8 mouse cellular contexts compared by ENCODE assay signal in genomic region chr11:61476786-61477382, GRCm38 (mm10). TPM values are rescaled to one million over a fixed set of nuclear protein-coding genes. Genes with fewer than 3 reads are reported as not detected.
DNase-seq lines count a peak whose midpoint lies in the region; ATAC-seq and TF ChIP-seq lines count a peak whose summit lies in the region.

No protein-coding gene starts in this region.

- peaks cover 7% of the 10 kb centered on the region for H3K4me1 ChIP-seq in lung, embryonic 14.5 days (ENCODE audit: insufficient read depth)
- H3K4me1 ChIP-seq in embryonic facial prominence, embryonic 12.5 days = peaks cover 23% of the 10 kb centered on the region
- peaks cover 6% of the 10 kb centered on the region for H3K4me1 ChIP-seq in midbrain, embryonic 15.5 days

- no peaks in the 10 kb centered on the region for H3K9me3 ChIP-seq in lung, embryonic 14.5 days (ENCODE audit: low read depth, low read length)
- no peaks in the 10 kb centered on the region for H3K9me3 ChIP-seq in embryonic facial prominence, embryonic 12.5 days
- no peaks in the 10 kb centered on the region for H3K9me3 ChIP-seq in midbrain, embryonic 15.5 days

- DNase-seq in lung, embryonic 14.5 days = peak; percentile 54
- DNase-seq in lung, postnatal 14 days = no peak
- DNase-seq in kidney, adult 18-20 months = peak; percentile 51
- DNase-seq in c-Kit-positive CD71-positive TER-119-positive erythroid progenitor cells, embryonic 14.5 days (ENCODE audit: low spot score) = no peak
- no peak for DNase-seq in natural killer cell, adult 2 months (ENCODE audit: low spot score in 2 of 2)
- DNase-seq in layer of hippocampus, adult 11-12 months (ENCODE audit: low spot score) = no peak

- H3K4me3 ChIP-seq in lung, embryonic 14.5 days (ENCODE audit: low read depth, low read length) = 0 out of 2 replicates have a peak overlapping the region, but pooled peaks have one; percentile 0
- H3K4me3 ChIP-seq in embryonic facial prominence, embryonic 12.5 days = no peak overlapping the region
- H3K4me3 ChIP-seq in midbrain, embryonic 15.5 days = peak overlapping the region; percentile 12

- H3K27me3 ChIP-seq in lung, embryonic 14.5 days (ENCODE audit: insufficient read depth, low read length) = no peaks in the 10 kb centered on the region
- H3K27me3 ChIP-seq in embryonic facial prominence, embryonic 12.5 days = no peaks in the 10 kb centered on the region
- H3K27me3 ChIP-seq in midbrain, embryonic 15.5 days (replicated peaks) = no peaks in the 10 kb centered on the region

- H3K36me3 ChIP-seq in lung, embryonic 14.5 days (ENCODE audit: insufficient read depth) = no peaks in the 10 kb centered on the region
- H3K36me3 ChIP-seq in embryonic facial prominence, embryonic 12.5 days = no peaks in the 10 kb centered on the region
- H3K36me3 ChIP-seq in midbrain, embryonic 15.5 days (replicated peaks) = no peaks in the 10 kb centered on the region

- peak overlapping the region; percentile 50 for H3K4me2 ChIP-seq in lung, embryonic 14.5 days
- peak overlapping the region; percentile 30 for H3K4me2 ChIP-seq in embryonic facial prominence, embryonic 12.5 days (replicated peaks)
- peak overlapping the region; percentile 42 for H3K4me2 ChIP-seq in midbrain, embryonic 15.5 days

- ATAC-seq in lung, embryonic 14.5 days (ENCODE audit: insufficient read depth) = no peak
- no peak for ATAC-seq in embryonic facial prominence, embryonic 12.5 days (ENCODE audit: insufficient number of reproducible peaks, insufficient read depth, low FRiP score, low TSS enrichment)
- no peak for ATAC-seq in midbrain, embryonic 15.5 days (replicated peaks)

- no peak for TF ChIP-seq CTCF in lung, embryonic 14.5 days (IDR thresholded peaks at IDR 0.05; ENCODE audit: low read depth)

- H3K27ac ChIP-seq in lung, embryonic 14.5 days (ENCODE audit: low read depth) = no peak overlapping the region
- H3K27ac ChIP-seq in embryonic facial prominence, embryonic 12.5 days = peak overlapping the region; percentile 55
- H3K27ac ChIP-seq in midbrain, embryonic 15.5 days = peak overlapping the region; percentile 28; the same call in 1 of the 2 replicates

- no peak overlapping the region for H3K9ac ChIP-seq in lung, embryonic 14.5 days
- peak overlapping the region; percentile 24 for H3K9ac ChIP-seq in embryonic facial prominence, embryonic 12.5 days
- peak overlapping the region; percentile 10; the same call in 1 of the 2 replicates for H3K9ac ChIP-seq in midbrain, embryonic 15.5 days

- 38% methylated on average over 12 of the region's 12 CpGs for WGBS in lung, embryonic 14.5 days
- WGBS in embryonic facial prominence, embryonic 12.5 days = 49% methylated on average over 12 of the region's 12 CpGs
- 47% methylated on average over 12 of the region's 12 CpGs for WGBS in midbrain, embryonic 15.5 days

RNA-seq across cellular contexts. Expression of gene Mfap4, which starts 8.3 kb away (rescaled TPM):
- polyA plus RNA-seq in lung, embryonic 14.5 days (2014; fragmentation: Nextera tagmentation; extraction: Ambion mirVana) = 615 and 660 TPM in 2 replicates
- 231 and 256 TPM in 2 replicates for polyA plus RNA-seq in embryonic facial prominence, embryonic 12.5 days (2016; fragmentation: Nextera tagmentation; extraction: Ambion mirVana)
- 23.5 and 29.8 TPM in 2 replicates for polyA plus RNA-seq in midbrain, embryonic 15.5 days (2015; fragmentation: Nextera tagmentation; extraction: Ambion mirVana)

RNA-seq across cellular contexts. Expression of gene Mapk7, which starts 17.3 kb away (rescaled TPM):
- 62.8 and 69.6 TPM in 2 replicates for polyA plus RNA-seq in lung, embryonic 14.5 days (2014; fragmentation: Nextera tagmentation; extraction: Ambion mirVana)
- polyA plus RNA-seq in embryonic facial prominence, embryonic 12.5 days (2016; fragmentation: Nextera tagmentation; extraction: Ambion mirVana) = 101 and 102 TPM in 2 replicates
- 72.3 and 73.1 TPM in 2 replicates for polyA plus RNA-seq in midbrain, embryonic 15.5 days (2015; fragmentation: Nextera tagmentation; extraction: Ambion mirVana)

RNA-seq across cellular contexts. Expression of gene Rnf112, which starts 23.0 kb away (rescaled TPM):
- 0.31 and 0.42 TPM in 2 replicates for polyA plus RNA-seq in lung, embryonic 14.5 days (2014; fragmentation: Nextera tagmentation; extraction: Ambion mirVana)
- polyA plus RNA-seq in embryonic facial prominence, embryonic 12.5 days (2016; fragmentation: Nextera tagmentation; extraction: Ambion mirVana) = 1.6 and 2.5 TPM in 2 replicates
- polyA plus RNA-seq in midbrain, embryonic 15.5 days (2015; fragmentation: Nextera tagmentation; extraction: Ambion mirVana) = 34.4 and 38.5 TPM in 2 replicates

RNA-seq across cellular contexts. Expression of gene B9d1, which starts 28.1 kb away (rescaled TPM):
- polyA plus RNA-seq in lung, embryonic 14.5 days (2014; fragmentation: Nextera tagmentation; extraction: Ambion mirVana) = 48.9 and 54.1 TPM in 2 replicates
- 35.2 and 36.7 TPM in 2 replicates for polyA plus RNA-seq in embryonic facial prominence, embryonic 12.5 days (2016; fragmentation: Nextera tagmentation; extraction: Ambion mirVana)
- 34.9 and 38.9 TPM in 2 replicates for polyA plus RNA-seq in midbrain, embryonic 15.5 days (2015; fragmentation: Nextera tagmentation; extraction: Ambion mirVana)

Comparison
In these comparisons a context has a peak if more than half of its experiments do, and no peak if none do; other contexts are left out.
1. DNase-seq: peak in lung, embryonic 14.5 days (single experiment) and kidney, adult 18-20 months (single experiment); none in lung, postnatal 14 days (single experiment), c-Kit-positive CD71-positive TER-119-positive erythroid progenitor cells, embryonic 14.5 days (single experiment), natural killer cell, adult 2 months (0 of 2) and layer of hippocampus, adult 11-12 months (single experiment).
2. RNA of gene Rnf112, which starts 23.0 kb away (polyA plus RNA-seq): 34.4 to 38.5 TPM in midbrain, embryonic 15.5 days; 1.6 to 2.5 TPM in embryonic facial prominence, embryonic 12.5 days and 0.31 to 0.42 TPM in lung, embryonic 14.5 days; every median in the first group is over 10 times any median in the second.
3. Peak in every context shown above with its lines, with median percentiles within 50 percentile points of each other: H3K4me2 ChIP-seq.